Mouse (Mus musculus) adrenal gland, postnatal 25 days (tissue): ENCODE results near the gene Fgfr4. TPM values are rescaled to one million over a fixed set of nuclear protein-coding genes. Genes with fewer than 3 reads are reported as not detected.

Experiments used
- DNase-seq: peaks from one replicate; pipeline ENCODE4 v3.0.0; 2021; ENCODE audit warnings: mixed read lengths
- total RNA-seq: library from RNA; stranded (reverse); gene quantifications from 2 replicates; pipeline ENCODE4 v1.2.3, GENCODE M21; 2021

Gene Fgfr4
- total RNA-seq, 1 experiment from 2014 or later, result 35.6 TPM

- no peak for DNase-seq
These were observed 58.5 kb downstream of the Fgfr4 start for GRCm38 (mm10) chr13:55210971-55211220.

- DNase-seq, result peak; percentile 90
These were observed 59.0 kb downstream of the Fgfr4 start for GRCm38 (mm10) chr13:55211221-55212010.

DNA sequence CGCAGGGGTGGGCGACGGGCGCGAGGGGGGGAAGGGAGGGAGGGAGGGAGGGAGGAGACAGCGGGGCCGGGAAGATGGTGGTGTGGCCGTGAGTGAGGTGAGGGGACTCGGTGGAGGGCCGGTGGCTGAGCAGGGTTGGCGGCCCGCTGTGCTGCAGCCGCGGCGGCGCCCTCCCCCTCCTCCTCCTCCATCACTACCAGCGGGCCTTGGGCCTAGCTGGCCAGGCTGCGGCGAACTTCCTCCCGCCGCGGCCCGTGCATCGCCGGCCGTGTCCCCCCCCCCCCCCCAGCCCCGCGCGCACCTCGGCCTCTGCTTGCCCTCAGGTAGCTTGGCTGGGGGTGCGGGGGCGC, 59.5 kb downstream of the Fgfr4 start:
- DNase-seq, result peak; percentile 62

GRCm38 (mm10) chr13:55212361-55213137, 60.1 kb downstream of the Fgfr4 start:
- DNase-seq, result peak; percentile 64

- no peak for DNase-seq
These were observed 60.8 kb downstream of the Fgfr4 start for GRCm38 (mm10) chr13:55213138-55213806.

Other genes starting within 250 kb of the Fgfr4 start
- 6.6 and 9.0 TPM in 2 replicates for gene Unc5a, start 203.2 kb upstream of the Fgfr4 start, total RNA-seq
- 0.52 and 0.88 TPM in 2 replicates for gene Hk3, start 131.3 kb upstream of the Fgfr4 start, total RNA-seq
- gene Uimc1, start 52.3 kb upstream of the Fgfr4 start, total RNA-seq, result 36.7 and 38.0 TPM in 2 replicates
- gene Zfp346, start 47.3 kb upstream of the Fgfr4 start, total RNA-seq, result 71.6 and 76.2 TPM in 2 replicates
- not detected in 2 replicates for gene Gm17617, start 19.1 kb upstream of the Fgfr4 start, total RNA-seq
- 121 and 142 TPM in 2 replicates for gene Nsd1, start 57.1 kb downstream of the Fgfr4 start, total RNA-seq
- gene Prelid1, start 167.9 kb downstream of the Fgfr4 start, total RNA-seq, result 153 and 156 TPM in 2 replicates
- gene Rab24, start 169.3 kb downstream of the Fgfr4 start, total RNA-seq, result 58.0 and 87.0 TPM in 2 replicates
- 5.0 and 8.3 TPM in 2 replicates for gene Mxd3, start 177.2 kb downstream of the Fgfr4 start, total RNA-seq
- 107 and 109 TPM in 2 replicates for gene Lman2, start 210.1 kb downstream of the Fgfr4 start, total RNA-seq
- 0.70 and 0.86 TPM in 2 replicates for gene Rgs14, start 217.1 kb downstream of the Fgfr4 start, total RNA-seq
- not detected in 2 replicates for gene Slc34a1, start 245.5 kb downstream of the Fgfr4 start, total RNA-seq